Mouse (Mus musculus) lung, adult 2 months (tissue): ENCODE measurements around the gene Rpl29.

ENCODE experiments used
- CTCF ChIP-seq: fragments of 200-500 bp; IDR thresholded peaks from 2 replicates; pipeline ENCODE4 v1.5.1; 2011; ENCODE audit warnings: mild to moderate bottlenecking, low read length, control low read depth; ENCODE audit not compliant: insufficient read depth
- POLR2A ChIP-seq: fragments of 200-500 bp; IDR thresholded peaks from 2 replicates; pipeline ENCODE4 v1.6.1; 2011; ENCODE audit warnings: low read depth, mild to moderate bottlenecking, control low read depth, low read length, borderline replicate concordance; ENCODE audit errors: extremely low read depth

DNA sequence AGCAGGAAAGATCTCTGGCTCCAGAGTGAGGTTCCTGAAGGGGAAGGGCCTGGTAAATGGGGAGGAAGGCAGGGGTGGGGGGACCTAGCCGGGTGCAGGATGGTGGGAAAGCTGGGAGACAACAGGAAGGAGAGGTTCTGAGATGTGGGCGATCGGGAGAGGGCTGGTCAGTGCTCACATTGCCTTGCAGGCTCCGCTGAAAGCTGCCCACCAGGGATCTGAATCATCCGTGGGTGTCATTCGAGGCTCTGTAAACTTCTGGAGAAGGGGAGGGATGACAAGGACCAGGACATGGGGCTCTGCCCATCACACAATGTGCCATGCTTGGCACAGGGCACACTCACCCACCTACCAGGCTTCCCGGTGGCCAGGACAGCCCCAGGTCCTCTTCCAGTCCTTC is 4.1 kb downstream of the Rpl29 start:
- TF ChIP-seq CTCF (no peak), POLR2A (no peak)
